Mouse (Mus musculus) lung, postnatal 0 days (tissue): ENCODE data around the gene Irf2.

Source experiments
- CTCF ChIP-seq: IDR thresholded peaks from 2 replicates; pipeline ENCODE4 v1.5.1; 2016; ENCODE audit warnings: antibody characterized with exemption, mild to moderate bottlenecking
- EP300 ChIP-seq: IDR thresholded peaks from 2 replicates; pipeline ENCODE4 v1.6.1; 2016; ENCODE audit warnings: antibody characterized with exemption, mild to moderate bottlenecking, control low read depth

GRCm38 (mm10) chr8:46833763-46834162 is 94.2 kb downstream of the Irf2 start:
- TF ChIP-seq CTCF (no peak), EP300 (no peak)
